Mouse (Mus musculus): ENCODE measurements around the gene Egfl7.

DNA sequence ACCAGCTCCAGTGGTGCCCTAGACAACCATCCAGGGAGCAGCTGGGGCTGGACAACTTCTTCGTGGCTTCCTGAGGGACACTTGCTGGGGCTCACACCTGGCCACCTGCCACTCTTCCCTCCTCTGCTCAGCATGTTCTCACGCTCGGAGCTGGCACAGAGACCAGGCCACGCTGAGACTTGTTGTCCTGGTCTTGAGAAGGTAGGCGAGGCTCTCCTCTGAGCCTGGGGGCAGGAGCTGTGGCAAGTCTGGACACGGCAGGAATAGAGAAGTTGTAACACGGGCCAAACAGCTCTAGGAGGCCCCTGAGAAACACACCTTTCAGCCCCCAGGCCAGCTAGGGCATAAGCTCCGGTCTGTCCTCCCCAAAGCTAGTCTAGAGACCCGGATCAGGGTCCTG is 25.9 kb upstream of the Egfl7 start:
- no peak for TF ChIP-seq CTCF (IDR thresholded peaks at IDR 0.05; ENCODE audit: control insufficient read depth, insufficient read depth, insufficient read length)
- no peak for TF ChIP-seq USF1 (IDR thresholded peaks at IDR 0.05; ENCODE audit: low read depth)
- TF ChIP-seq MYOD1 (IDR thresholded peaks at IDR 0.05; ENCODE audit: control insufficient read depth, insufficient read length, low read depth): no peak

Measured in C2C12 (cell line).